Mouse (Mus musculus) C3H10T1/2 (cell line): Measurements from ENCODE around the gene Gm5868. TPM values are rescaled to one million over a fixed set of nuclear protein-coding genes. Genes with fewer than 3 reads are reported as not detected.

Experiments
- polyA plus RNA-seq, 2 experiments: library from polyadenylated mRNA; unstranded; fragments of >200 nt; fragmentation: generic; extraction: Trizol; gene quantifications; one replicate each; pipeline ENCODE4 v1.2.1; 2012; ENCODE audit warnings: missing spikeins in 2 of 2

The Gm5868 gene
- not detected for polyA plus RNA-seq

DNA sequence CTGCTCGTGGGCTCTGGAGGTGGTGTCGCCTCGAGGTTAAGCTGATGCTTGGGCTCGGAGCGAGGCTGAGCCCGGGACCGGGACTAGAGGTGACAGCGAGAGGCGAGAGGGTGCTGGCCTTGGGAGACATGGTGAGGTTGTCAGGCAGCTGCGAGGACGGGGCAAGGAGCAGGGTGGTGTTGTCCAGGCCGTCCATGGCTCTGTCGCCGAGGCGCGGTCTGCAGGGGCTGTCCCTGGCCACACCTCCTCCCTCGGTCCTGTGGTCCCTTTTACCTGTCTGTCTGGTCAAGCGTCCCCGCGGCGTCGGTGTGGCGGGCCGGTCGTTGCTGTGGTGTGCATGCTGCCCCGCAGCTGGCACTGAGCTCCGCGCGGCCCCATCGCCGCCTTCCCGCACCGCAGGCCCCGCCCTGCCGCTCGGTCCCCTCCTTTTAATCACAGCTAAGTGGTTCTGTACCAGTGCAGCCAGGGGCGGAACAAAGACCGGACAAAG, at the start of gene Gm5868:
Gene Gm5868, minus strand, starts transcription at position 360 of the 490 bp plus-strand sequence.

GRCm38 (mm10) chr5:72580970-72581332, 6.4 kb downstream of the Gm5868 start, which contains the start of gene Zar1:
TSS of gene Zar1 (minus strand) at chr5:72581254.

DNA sequence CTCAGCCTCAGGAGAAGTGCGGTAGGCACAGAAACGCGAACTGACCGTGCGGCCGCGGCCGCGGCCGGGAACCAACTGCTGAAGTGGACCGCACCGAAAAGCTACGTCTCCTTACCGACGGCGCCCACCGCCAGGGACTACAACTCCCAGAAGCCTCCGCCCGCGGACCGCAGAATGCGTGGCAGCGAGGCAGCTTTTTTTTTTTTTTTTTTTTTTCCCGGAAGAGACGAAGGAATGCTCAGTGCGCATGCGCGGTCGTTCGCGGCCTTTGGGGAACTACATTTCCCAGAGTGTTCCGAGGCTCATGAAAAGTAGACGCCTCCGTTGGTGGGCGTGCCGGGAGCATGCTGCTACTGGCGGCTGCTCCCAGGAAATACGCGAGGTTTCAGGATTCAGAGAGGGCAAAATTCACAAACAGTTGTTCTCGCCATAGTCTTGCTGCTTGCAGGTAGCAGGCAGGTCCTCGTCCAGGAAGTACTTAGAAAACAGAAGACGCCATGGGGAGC, 27.8 kb downstream of the Gm5868 start, which contains the start of gene Nfxl1:
Gene Nfxl1, minus strand, starts transcription at position 141 of the 506 bp plus-strand sequence.

Other genes with a start within 250 kb of the Gm5868 start
- gene Corin, start 83.1 kb downstream of the Gm5868 start, polyA plus RNA-seq = under 1 TPM in 1 of 2 experiments, not detected in 1; 0.01 TPM
- 1 to 10 TPM in 1 of 2 experiments, under 1 TPM in 1; 0.64 to 6.3 TPM for gene Nfxl1, start 27.9 kb downstream of the Gm5868 start, polyA plus RNA-seq
- not detected for gene Zar1, start 6.3 kb downstream of the Gm5868 start, polyA plus RNA-seq
- not detected for gene Cnga1, start 56.7 kb upstream of the Gm5868 start, polyA plus RNA-seq
- gene Nipal1, start 60.2 kb upstream of the Gm5868 start, polyA plus RNA-seq = under 1 TPM; 0.09 to 0.15 TPM
- under 1 TPM in 1 of 2 experiments, not detected in 1; 0.02 TPM for gene Txk, start 165.2 kb upstream of the Gm5868 start, polyA plus RNA-seq